Mouse (Mus musculus): ENCODE data around the gene Disp3. TPM values are rescaled to one million over a fixed set of nuclear protein-coding genes. Genes with fewer than 3 reads are reported as not detected.

Disp3 gene
- polyA plus RNA-seq, 1 experiment from 2014 or later: 0.86 TPM

DNA sequence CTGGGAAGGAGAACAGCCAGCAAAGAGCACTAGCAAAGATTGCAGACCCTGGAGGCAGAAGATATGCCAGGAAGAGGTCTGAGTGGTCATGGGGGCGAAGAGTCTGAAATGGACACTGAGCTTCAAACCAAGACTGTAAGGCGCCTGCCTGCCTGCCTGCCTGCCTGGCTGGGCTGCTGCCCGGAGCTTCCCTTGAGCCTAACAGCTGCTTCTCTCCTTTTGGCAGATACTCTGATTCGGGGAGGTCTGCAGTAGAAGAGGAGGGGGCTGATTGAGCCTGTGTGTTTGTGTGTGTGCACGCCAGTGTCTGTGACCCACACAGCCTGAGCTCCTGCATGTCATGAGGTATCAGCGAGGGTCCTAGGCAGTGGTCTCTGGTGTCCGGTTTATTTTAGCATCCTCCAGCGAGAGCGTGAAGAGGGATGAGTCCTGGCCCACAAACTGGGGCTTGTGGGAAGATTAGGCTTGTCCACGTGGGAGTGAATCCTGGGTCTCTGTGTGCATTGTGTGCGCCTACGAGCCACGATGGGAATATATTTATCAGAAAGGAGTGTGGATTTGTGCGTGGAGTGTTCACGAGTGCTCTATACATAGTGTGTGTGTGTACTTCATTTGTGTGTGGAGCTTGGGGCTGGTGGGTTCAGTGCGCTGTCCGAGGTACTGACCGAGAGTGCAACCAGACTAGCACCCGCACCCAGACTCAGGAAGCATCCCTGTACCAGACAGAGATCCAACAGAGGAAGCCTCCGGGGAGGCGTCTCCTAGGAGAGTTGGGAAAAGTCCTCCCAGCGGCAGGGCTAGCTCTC, 1.3 kb downstream of the Disp3 start:
- H3K27me3 ChIP-seq (ENCODE audit: control insufficient read depth, insufficient read depth, low read length): peaks cover 15% of the 10 kb centered on the region
- ATAC-seq (replicated peaks; ENCODE audit: insufficient number of reproducible peaks, low FRiP score, low TSS enrichment, low read depth) (no peak), DNase-seq (ENCODE audit: low spot score) (peak; percentile 83)
- no peaks in the 10 kb centered on the region for H3K36me3 ChIP-seq (replicated peaks; ENCODE audit: control insufficient read depth, insufficient read depth, low read depth, low read length)
- peak overlapping the region; percentile 42; the same call in 1 of the 2 replicates for H3K4me3 ChIP-seq (ENCODE audit: low read depth, low read length)
- H3K9me3 ChIP-seq (replicated peaks; ENCODE audit: control insufficient read depth, low read length): no peaks in the 10 kb centered on the region
- H3K4me1 ChIP-seq (ENCODE audit: control insufficient read depth, insufficient read depth, low read length): peaks cover 4% of the 10 kb centered on the region; the same call in 1 of the 2 replicates
- no peak overlapping the region for H3K9ac ChIP-seq (replicated peaks; ENCODE audit: low read length)
- no peak overlapping the region for H3K27ac ChIP-seq (replicated peaks; ENCODE audit: low read depth, low read length)
- H3K4me2 ChIP-seq (ENCODE audit: low read depth, low read length): peak overlapping the region; percentile 64
- 19% methylated on average over 22 of the region's 22 CpGs for WGBS

DNA sequence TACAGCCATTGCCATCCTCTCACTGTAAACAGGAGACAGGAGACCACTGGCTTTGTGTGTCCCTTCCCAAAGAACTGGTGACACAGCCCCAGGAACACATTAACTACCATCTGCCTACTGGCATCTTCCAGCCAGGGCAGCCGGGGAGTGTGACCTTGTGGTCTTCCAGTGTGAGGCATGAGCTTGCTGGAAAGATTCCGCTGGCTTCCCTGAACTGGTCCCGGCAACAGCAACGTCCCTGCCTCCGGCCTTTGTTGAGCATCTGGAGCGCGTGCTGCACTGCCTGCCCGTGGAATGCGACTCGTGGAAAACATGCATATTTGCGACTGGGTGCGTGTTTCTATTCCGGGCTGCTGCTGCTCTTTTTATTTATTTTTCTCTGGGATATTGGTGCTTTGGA, 3.5 kb downstream of the Disp3 start:
- no peak overlapping the region for H3K9ac ChIP-seq (replicated peaks; ENCODE audit: low read length)
- H3K27me3 ChIP-seq (ENCODE audit: control insufficient read depth, insufficient read depth, low read length): peaks cover 15% of the 10 kb centered on the region
- H3K36me3 ChIP-seq (replicated peaks; ENCODE audit: control insufficient read depth, insufficient read depth, low read depth, low read length): no peaks in the 10 kb centered on the region
- no peak overlapping the region for H3K4me2 ChIP-seq (ENCODE audit: low read depth, low read length)
- WGBS: 47% methylated on average over 13 of the region's 13 CpGs
- H3K4me1 ChIP-seq (ENCODE audit: control insufficient read depth, insufficient read depth, low read length): peaks cover 4% of the 10 kb centered on the region; the same call in 1 of the 2 replicates
- H3K27ac ChIP-seq (replicated peaks; ENCODE audit: low read depth, low read length): no peak overlapping the region
- DNase-seq (ENCODE audit: low spot score): no peak
- no peak overlapping the region for H3K4me3 ChIP-seq (ENCODE audit: low read depth, low read length)
- no peaks in the 10 kb centered on the region for H3K9me3 ChIP-seq (replicated peaks; ENCODE audit: control insufficient read depth, low read length)
- ATAC-seq (replicated peaks; ENCODE audit: insufficient number of reproducible peaks, low FRiP score, low TSS enrichment, low read depth): no peak

GRCm38 (mm10) chr4:148276816-148277491, 10.8 kb downstream of the Disp3 start:
- no peak overlapping the region for H3K27ac ChIP-seq (replicated peaks; ENCODE audit: low read depth, low read length)
- H3K4me3 ChIP-seq (ENCODE audit: low read depth, low read length): no peak overlapping the region
- H3K4me1 ChIP-seq (ENCODE audit: control insufficient read depth, insufficient read depth, low read length): no peaks in the 10 kb centered on the region
- 28% methylated on average over 4 of the region's 4 CpGs for WGBS
- no peaks in the 10 kb centered on the region for H3K9me3 ChIP-seq (replicated peaks; ENCODE audit: control insufficient read depth, low read length)
- no peak overlapping the region for H3K9ac ChIP-seq (replicated peaks; ENCODE audit: low read length)
- DNase-seq (ENCODE audit: low spot score) (no peak), ATAC-seq (replicated peaks; ENCODE audit: insufficient number of reproducible peaks, low FRiP score, low TSS enrichment, low read depth) (no peak)
- no peaks in the 10 kb centered on the region for H3K36me3 ChIP-seq (replicated peaks; ENCODE audit: control insufficient read depth, insufficient read depth, low read depth, low read length)
- no peak overlapping the region for H3K4me2 ChIP-seq (ENCODE audit: low read depth, low read length)
- H3K27me3 ChIP-seq (ENCODE audit: control insufficient read depth, insufficient read depth, low read length): peaks cover 12% of the 10 kb centered on the region

- DNase-seq (ENCODE audit: low spot score) (no peak), ATAC-seq (replicated peaks; ENCODE audit: insufficient number of reproducible peaks, low FRiP score, low TSS enrichment, low read depth) (no peak)
- H3K4me3 ChIP-seq (ENCODE audit: low read depth, low read length): no peak overlapping the region
- H3K4me1 ChIP-seq (ENCODE audit: control insufficient read depth, insufficient read depth, low read length): no peaks in the 10 kb centered on the region
- H3K27ac ChIP-seq (replicated peaks; ENCODE audit: low read depth, low read length): no peak overlapping the region
- H3K36me3 ChIP-seq (replicated peaks; ENCODE audit: control insufficient read depth, insufficient read depth, low read depth, low read length): no peaks in the 10 kb centered on the region
- H3K4me2 ChIP-seq (ENCODE audit: low read depth, low read length): no peak overlapping the region
- H3K9ac ChIP-seq (replicated peaks; ENCODE audit: low read length): no peak overlapping the region
- 72% methylated on average over 3 of the region's 3 CpGs for whole genome bisulfite sequencing
- H3K27me3 ChIP-seq (ENCODE audit: control insufficient read depth, insufficient read depth, low read length): peaks cover 24% of the 10 kb centered on the region
- no peaks in the 10 kb centered on the region for H3K9me3 ChIP-seq (replicated peaks; ENCODE audit: control insufficient read depth, low read length)
Measured at GRCm38 (mm10) chr4:148274671-148275070, 13.1 kb downstream of the Disp3 start.

DNA sequence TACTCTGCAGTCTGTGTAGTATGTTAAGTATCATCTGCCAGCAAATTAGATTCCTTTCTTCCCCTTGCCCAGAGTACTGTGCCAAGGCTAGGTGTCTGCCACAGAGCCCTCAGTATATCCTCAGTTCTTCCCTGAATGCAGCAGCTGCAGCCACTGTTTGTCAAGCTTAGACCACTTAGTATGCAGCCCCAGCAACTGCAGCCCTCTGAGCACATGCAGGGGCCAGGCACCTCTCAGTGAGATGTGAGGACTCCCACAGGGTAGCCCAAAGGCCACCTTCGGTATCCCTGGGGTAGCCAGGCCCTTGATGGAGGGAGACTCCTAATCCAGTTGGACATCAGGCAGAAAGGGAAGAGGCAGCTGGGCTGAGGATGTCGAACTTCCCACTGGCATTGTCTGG, 14.5 kb downstream of the Disp3 start:
- ATAC-seq (replicated peaks; ENCODE audit: insufficient number of reproducible peaks, low FRiP score, low TSS enrichment, low read depth) (no peak), DNase-seq (ENCODE audit: low spot score) (no peak)
- H3K4me1 ChIP-seq (ENCODE audit: control insufficient read depth, insufficient read depth, low read length): no peaks in the 10 kb centered on the region
- H3K9me3 ChIP-seq (replicated peaks; ENCODE audit: control insufficient read depth, low read length): no peaks in the 10 kb centered on the region
- H3K27me3 ChIP-seq (ENCODE audit: control insufficient read depth, insufficient read depth, low read length): peaks cover 24% of the 10 kb centered on the region
- no peak overlapping the region for H3K9ac ChIP-seq (replicated peaks; ENCODE audit: low read length)
- H3K4me2 ChIP-seq (ENCODE audit: low read depth, low read length): no peak overlapping the region
- H3K4me3 ChIP-seq (ENCODE audit: low read depth, low read length): no peak overlapping the region
- no peak overlapping the region for H3K27ac ChIP-seq (replicated peaks; ENCODE audit: low read depth, low read length)
- WGBS: 10% methylated on average over 2 of the region's 2 CpGs
- no peaks in the 10 kb centered on the region for H3K36me3 ChIP-seq (replicated peaks; ENCODE audit: control insufficient read depth, insufficient read depth, low read depth, low read length)

- DNase-seq (ENCODE audit: low spot score): peak; percentile 20
- H3K36me3 ChIP-seq (replicated peaks; ENCODE audit: control insufficient read depth, insufficient read depth, low read depth, low read length): no peaks in the 10 kb centered on the region
- no peak overlapping the region for H3K27ac ChIP-seq (replicated peaks; ENCODE audit: low read depth, low read length)
- H3K27me3 ChIP-seq (ENCODE audit: control insufficient read depth, insufficient read depth, low read length): peaks cover 24% of the 10 kb centered on the region
- H3K9ac ChIP-seq (replicated peaks; ENCODE audit: low read length): no peak overlapping the region
- no peaks in the 10 kb centered on the region for H3K4me1 ChIP-seq (ENCODE audit: control insufficient read depth, insufficient read depth, low read length)
- no peak for ATAC-seq (replicated peaks; ENCODE audit: insufficient number of reproducible peaks, low FRiP score, low TSS enrichment, low read depth)
- 0 out of 2 replicates have a peak overlapping the region, but pooled peaks have one; percentile 25 for H3K4me2 ChIP-seq (ENCODE audit: low read depth, low read length)
- 6% methylated on average over 39 of the region's 39 CpGs for WGBS
- no peaks in the 10 kb centered on the region for H3K9me3 ChIP-seq (replicated peaks; ENCODE audit: control insufficient read depth, low read length)
- H3K4me3 ChIP-seq (ENCODE audit: low read depth, low read length): no peak overlapping the region
Measured at GRCm38 (mm10) chr4:148271656-148272055, 16.1 kb downstream of the Disp3 start.

DNA sequence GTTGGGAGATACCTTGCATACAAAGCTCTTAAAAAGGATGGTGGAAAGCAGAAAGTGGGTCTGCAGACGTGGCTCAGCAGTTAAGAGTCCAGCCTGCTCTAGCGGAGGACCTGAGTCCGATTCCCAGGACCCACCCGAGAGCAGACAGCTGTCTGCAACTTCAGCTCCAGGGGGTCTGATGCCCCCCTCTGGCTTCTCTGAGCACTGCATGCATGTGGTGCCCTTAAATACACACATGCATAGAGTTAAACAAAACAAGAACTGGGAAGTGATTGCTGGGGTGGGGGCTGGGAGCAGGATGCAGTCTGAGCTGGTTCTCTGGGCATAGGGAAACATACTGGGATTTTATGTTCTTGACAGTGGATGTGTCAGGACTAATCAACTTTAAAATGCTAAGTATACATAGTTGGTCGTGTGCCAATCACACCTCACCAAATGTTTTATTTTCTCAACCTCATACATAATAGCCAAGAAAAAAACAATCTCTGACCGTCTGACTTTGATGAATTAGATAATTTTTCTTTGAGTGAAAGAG, 20.7 kb downstream of the Disp3 start:
- Histone ChIP-seq H3K4me3 (ENCODE audit: low read depth, low read length) (no peak overlapping the region), H3K9ac (replicated peaks; ENCODE audit: low read length) (no peak overlapping the region), H3K27ac (replicated peaks; ENCODE audit: low read depth, low read length) (no peak overlapping the region), H3K9me3 (replicated peaks; ENCODE audit: control insufficient read depth, low read length) (no peaks in the 10 kb centered on the region), H3K4me1 (ENCODE audit: control insufficient read depth, insufficient read depth, low read length) (no peaks in the 10 kb centered on the region), H3K4me2 (ENCODE audit: low read depth, low read length) (no peak overlapping the region), H3K36me3 (replicated peaks; ENCODE audit: control insufficient read depth, insufficient read depth, low read depth, low read length) (no peaks in the 10 kb centered on the region), H3K27me3 (ENCODE audit: control insufficient read depth, insufficient read depth, low read length) (peaks cover 12% of the 10 kb centered on the region)
- WGBS: 86% methylated on average over 6 of the region's 6 CpGs
- DNase-seq (ENCODE audit: low spot score): no peak
- no peak for ATAC-seq (replicated peaks; ENCODE audit: insufficient number of reproducible peaks, low FRiP score, low TSS enrichment, low read depth)

GRCm38 (mm10) chr4:148259941-148260340, 27.8 kb downstream of the Disp3 start:
- ATAC-seq (replicated peaks; ENCODE audit: insufficient number of reproducible peaks, low FRiP score, low TSS enrichment, low read depth) (no peak), DNase-seq (ENCODE audit: low spot score) (no peak)
- no peak overlapping the region for H3K4me2 ChIP-seq (ENCODE audit: low read depth, low read length)

More at GRCm38 (mm10) chr4:148259941-148260340, 27.8 kb downstream of the Disp3 start:
- H3K36me3 ChIP-seq (replicated peaks; ENCODE audit: control insufficient read depth, insufficient read depth, low read depth, low read length): no peaks in the 10 kb centered on the region
- no peaks in the 10 kb centered on the region for H3K9me3 ChIP-seq (replicated peaks; ENCODE audit: control insufficient read depth, low read length)
- no peaks in the 10 kb centered on the region; the same call in 1 of the 2 replicates for H3K27me3 ChIP-seq (ENCODE audit: control insufficient read depth, insufficient read depth, low read length)
- 87% methylated on average over 4 of the region's 4 CpGs for WGBS
- no peaks in the 10 kb centered on the region for H3K4me1 ChIP-seq (ENCODE audit: control insufficient read depth, insufficient read depth, low read length)
- no peak overlapping the region for H3K27ac ChIP-seq (replicated peaks; ENCODE audit: low read depth, low read length)
- H3K4me3 ChIP-seq (ENCODE audit: low read depth, low read length): no peak overlapping the region
- no peak overlapping the region for H3K9ac ChIP-seq (replicated peaks; ENCODE audit: low read length)
